Mouse (Mus musculus) left cerebral cortex, adult 11 months (tissue): Measurements from ENCODE around the gene Yy1.

Experiments
- DNase-seq: peaks from one replicate; pipeline ENCODE4 v3.0.0; 2022; ENCODE audit warnings: low spot score

Gene Yy1

GRCm38 (mm10) chr12:108792546-108793452 lies at the start of gene Yy1:
Yy1 (plus strand) TSS chr12:108792973.
- DNase-seq = peak; percentile 96

- no peak for DNase-seq
These were observed 46.8 kb upstream of the Yy1 start for GRCm38 (mm10) chr12:108745990-108746389.

DNA sequence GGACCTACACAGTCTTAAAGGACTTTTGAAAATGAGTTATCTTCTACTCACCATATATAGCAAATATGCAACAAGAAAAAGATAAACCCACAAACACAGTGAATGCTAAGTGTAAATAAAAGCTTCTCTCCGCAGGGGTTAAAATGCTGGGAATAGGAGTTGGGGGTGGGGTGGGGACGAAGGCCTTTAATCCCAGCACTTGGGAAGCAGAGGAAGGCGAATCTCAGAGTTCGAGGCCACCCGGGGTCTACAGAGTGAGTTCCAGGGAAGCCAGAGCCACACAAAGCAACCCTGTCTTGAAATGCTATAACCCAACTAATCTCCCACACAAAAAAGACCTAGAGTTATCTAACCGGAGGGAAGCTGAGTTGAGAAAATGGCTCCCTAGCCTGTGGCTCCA lies 43.8 kb upstream of the Yy1 start:
- no peak for DNase-seq

DNA sequence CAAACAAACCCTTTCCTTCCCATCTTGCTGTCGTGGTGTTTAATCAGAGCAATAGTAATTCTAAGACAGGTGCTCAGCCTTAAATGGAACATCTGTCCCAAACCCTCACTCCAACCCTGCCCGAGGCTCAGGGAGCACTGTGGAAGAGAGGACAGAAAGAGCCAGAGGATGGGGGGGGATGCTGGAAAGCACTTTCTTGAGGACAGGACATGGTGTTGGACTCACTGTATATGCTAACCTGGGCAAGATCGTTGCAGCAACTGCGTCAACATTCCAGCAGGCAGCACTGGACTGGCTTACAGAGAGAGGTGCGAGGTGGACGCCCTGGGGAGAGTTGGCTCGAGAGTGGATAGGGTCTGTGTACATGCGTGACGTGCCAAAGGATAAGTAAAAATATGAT lies 43.3 kb upstream of the Yy1 start:
- DNase-seq = no peak

- no peak for DNase-seq
These were observed 42.5 kb upstream of the Yy1 start for GRCm38 (mm10) chr12:108750226-108750625.

DNA sequence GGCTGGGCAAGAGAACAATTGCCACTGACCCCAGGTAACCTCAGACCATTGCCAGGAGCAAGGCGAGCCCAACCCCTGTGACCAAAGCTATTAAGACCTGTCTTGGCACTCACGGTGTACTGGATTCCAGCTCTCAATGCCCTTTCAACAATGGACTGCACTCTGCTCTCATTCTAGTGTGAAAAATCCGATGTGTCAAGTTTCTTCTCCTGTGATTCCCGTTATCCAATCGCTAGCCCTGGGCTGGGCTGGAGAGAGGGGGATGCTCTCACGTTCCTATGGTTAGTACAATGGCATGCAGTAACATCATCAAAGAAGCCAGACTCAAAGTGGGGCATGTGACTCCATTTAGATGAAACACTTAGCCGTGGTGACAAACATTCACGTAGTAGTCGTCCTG lies 41.0 kb upstream of the Yy1 start:
- no peak for DNase-seq

DNA sequence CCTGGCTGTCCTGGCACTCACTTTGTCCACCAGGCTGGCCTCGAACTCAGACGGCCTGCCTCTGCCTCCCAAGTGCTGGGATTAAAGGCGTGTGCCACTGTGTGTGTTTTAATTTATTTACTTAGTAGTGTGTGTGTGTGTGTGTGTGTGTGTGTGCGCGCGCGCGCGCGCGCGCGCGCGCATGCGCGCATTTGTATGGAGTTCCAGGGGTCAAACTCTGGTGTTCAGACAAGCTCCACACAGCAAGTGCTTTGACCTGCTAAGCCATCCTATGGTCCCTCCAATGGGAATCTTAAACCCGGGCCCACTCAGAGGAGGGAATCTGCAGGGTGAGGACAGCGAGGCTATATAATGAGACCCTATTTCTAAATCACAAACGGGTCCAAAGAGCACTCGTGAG lies 37.6 kb upstream of the Yy1 start:
- no peak for DNase-seq

- no peak for DNase-seq
These were observed 36.2 kb upstream of the Yy1 start for GRCm38 (mm10) chr12:108756611-108757010.

DNA sequence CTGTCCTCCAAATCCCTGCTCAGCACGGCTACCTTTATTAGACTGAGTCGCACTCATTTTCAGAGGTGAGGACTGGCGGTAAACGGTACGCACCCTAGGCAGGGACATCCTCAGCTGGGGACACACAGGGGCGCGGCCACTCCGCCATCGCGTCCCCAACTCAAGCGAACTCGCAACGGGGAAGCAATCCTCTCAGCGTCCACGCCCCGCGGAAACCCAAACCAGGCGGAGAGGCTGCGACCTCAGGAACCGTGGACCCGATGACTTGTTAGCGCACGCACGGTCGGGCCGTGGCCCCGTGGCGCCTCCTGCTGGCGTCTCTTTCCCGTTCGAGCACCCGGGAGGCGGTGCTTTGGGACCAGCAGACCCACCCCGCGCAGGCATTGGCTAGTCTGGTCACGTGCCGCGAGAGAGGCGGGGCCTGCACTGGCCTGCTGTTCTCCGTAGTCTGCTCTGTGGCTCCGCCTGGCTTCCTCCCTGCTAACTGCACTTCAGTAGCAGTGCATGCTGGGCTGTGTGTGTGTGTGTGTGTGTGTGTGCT lies 35.0 kb upstream of the Yy1 start:
- DNase-seq = peak; percentile 98

GRCm38 (mm10) chr12:108758273-108758672 lies 34.5 kb upstream of the Yy1 start:
- DNase-seq = no peak

DNA sequence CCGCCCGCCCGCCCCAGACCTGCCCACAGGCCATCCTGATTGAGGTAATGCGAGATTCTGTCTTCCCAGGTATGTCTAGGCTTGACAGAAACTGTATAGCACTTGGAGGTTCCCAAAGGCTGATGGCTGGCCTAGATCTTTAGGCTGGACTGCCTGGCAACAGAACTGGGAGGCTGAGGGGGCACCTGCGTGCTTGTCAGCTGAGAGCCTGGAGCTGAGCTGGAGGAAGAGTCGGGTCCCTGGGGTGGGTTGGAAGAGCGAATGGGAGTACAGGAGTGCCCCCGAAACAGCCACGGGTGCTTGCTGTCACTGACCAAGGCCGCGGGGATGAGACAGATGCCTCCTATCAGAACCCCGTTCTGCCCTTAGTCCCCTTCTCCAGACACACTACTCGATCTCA lies 34.1 kb upstream of the Yy1 start:
- no peak for DNase-seq

- DNase-seq = no peak
These were observed 33.5 kb upstream of the Yy1 start for GRCm38 (mm10) chr12:108759266-108759665.

DNA sequence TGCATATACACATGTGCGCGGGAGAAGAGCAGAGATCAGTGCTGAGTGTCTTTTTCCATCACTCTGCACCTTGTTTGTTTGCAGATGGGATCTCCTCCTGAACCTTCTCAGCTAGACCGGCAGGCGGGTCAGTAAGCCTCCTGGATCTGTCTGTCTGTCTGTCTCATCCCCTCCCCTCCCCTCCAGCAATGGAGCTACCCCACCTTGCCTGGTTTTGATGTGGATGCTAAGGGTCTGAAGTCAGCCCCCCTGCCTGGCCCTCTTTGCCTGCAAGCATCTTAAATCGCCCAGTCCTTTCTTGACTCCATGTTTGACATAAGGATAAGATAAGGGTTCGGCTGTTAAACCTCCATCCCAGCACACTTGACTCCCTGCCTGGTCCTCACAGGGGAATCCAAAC lies 32.8 kb upstream of the Yy1 start:
- no peak for DNase-seq

DNA sequence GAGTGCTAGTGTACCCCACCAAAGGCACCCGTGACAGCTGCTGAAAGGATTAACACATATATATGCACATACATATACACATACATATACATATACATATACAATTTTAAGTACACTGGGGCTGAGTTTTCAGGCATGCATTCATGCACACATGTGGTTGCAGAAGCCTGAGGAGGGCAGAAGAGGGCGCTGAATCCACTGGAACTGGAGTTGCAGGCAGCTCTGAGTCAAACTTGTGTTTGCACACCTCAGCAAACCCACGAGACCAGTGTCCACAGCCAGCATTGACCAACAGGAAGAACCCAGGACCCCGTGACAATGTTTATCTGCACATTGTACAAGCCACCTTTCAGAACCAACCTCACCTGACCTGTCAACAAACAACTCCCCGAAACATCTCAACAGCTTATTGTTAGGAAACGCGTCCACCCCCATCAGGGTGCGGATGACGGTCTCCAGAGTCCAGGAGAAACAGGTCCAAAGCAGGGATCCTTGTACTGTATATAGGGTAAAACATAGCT lies 32.2 kb upstream of the Yy1 start:
- no peak for DNase-seq

GRCm38 (mm10) chr12:108761209-108761608 lies 31.6 kb upstream of the Yy1 start:
- no peak for DNase-seq

GRCm38 (mm10) chr12:108761665-108762064 lies 31.1 kb upstream of the Yy1 start:
- DNase-seq = no peak

DNA sequence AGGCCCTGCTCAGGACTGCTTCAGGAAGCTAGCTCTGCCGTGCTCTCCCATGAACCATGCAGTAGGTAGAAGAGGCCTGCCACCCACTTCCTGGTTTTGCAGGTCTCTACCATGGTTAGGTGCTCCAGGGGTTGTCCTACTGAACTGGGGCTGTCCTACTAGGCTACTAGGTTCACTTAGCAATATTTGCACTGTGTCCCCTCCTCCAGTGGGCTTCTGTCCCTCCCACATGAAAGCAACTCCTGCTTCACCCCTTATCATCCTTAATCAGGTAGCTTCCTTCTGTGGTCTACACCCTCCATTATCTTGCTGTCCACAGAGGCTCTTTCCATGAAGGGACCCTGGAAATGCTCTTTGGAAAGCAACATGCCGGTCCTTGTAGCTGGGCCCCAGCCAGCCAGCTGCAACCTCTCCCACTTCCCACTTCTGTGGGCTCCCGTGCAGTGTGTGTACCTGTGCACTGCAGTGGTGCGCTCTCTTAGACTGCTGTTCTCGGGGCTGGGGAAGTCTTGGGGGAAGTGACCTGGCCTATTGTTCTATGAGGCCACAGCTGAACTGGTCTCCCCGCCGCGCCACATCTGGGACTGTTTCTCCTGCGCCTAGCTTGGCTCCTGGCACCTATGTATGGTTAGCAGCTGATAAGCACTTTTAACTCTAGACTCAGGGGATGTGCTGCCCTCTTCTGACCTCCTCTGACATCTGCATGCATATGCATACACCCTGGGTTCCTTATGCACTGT lies 29.5 kb upstream of the Yy1 start:
- no peak for DNase-seq

DNA sequence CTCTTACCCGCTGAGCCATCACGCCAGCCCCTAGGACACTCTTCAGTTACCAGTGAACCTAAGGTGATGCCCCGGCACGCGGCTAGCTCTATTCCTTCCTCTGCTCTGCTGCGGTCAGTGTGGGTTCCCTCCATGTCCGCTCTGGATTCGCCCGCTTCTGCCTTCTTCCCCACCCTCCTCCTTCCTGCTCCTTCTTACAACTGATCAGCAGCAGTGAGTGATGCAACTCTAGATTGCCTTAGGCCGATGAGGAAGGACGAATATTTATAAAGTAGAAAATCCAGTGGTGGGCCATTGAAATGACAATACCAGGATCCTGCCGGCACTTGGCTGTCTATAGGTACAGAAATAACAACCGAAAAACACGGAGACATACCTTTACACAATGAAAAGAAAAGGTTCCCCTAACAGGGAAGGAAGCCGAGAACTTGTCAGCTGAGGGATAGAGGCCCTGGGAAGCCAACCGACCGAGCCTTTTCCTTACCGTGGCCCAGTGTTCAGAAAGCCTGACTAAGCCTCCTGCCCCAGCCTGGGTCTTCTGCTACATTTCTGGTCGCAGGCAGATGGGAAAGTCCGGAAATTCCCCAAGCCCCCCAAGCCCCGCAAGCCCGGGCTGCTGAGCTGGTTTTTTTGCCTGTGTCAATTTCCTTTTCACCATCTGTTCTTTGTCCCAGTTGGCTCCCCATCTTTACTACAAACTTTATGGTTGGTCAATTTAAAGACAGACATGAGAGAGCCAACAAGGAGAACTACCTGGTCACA lies 27.7 kb upstream of the Yy1 start:
- DNase-seq = no peak

DNA sequence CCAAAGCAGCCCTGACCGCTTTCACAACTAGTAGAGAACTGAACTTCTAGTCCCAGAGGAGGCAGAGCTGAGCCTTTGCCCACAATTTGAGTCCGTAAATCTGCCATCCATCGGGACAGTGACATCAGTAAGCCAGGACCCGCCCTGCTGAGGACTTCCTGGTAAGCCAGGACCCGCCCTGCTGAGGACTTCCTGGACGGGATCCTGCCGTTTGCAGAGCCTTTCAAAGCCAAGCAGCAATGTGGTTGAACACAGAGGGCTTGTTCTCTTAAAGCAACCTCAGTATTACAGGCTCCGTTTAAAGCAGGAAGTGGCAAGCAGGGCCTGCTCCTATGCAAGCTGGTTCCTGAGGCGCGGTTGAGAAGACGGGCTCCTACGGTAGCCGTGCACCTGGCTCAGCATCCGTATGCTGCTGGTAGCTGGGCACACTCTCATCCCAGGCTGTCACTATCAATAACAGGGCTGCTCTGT lies 27.0 kb upstream of the Yy1 start:
- no peak for DNase-seq

DNA sequence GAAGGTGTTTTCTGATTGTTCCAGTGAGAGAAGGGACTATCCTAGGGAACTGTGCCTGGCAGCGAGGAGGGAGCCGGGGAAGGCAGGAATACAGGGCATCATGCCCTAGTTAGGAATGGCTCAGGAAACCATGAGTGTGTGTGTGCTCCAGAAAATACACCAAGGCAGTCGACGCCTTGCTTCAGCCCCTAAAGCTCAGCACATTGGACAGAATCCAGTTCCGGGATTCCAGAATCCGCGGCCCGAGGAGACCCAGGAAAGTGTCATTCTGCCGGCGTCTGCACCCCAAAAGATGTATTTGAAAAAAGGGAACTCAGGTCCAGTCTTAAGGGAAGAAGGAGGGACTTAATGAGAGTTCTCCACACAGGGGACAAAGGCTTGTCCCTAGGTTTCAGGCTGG lies 26.5 kb upstream of the Yy1 start:
- DNase-seq = no peak

- no peak for DNase-seq
These were observed 25.9 kb upstream of the Yy1 start for GRCm38 (mm10) chr12:108766866-108767265.
